Mouse (Mus musculus): Measurements from ENCODE around the gene Cbr2.
"Not testable (repeated sequence)": the region's sequence is repeated elsewhere in the genome, so short reads cannot be mapped to it uniquely, and the experiment has no call there.

Gene Cbr2

DNA sequence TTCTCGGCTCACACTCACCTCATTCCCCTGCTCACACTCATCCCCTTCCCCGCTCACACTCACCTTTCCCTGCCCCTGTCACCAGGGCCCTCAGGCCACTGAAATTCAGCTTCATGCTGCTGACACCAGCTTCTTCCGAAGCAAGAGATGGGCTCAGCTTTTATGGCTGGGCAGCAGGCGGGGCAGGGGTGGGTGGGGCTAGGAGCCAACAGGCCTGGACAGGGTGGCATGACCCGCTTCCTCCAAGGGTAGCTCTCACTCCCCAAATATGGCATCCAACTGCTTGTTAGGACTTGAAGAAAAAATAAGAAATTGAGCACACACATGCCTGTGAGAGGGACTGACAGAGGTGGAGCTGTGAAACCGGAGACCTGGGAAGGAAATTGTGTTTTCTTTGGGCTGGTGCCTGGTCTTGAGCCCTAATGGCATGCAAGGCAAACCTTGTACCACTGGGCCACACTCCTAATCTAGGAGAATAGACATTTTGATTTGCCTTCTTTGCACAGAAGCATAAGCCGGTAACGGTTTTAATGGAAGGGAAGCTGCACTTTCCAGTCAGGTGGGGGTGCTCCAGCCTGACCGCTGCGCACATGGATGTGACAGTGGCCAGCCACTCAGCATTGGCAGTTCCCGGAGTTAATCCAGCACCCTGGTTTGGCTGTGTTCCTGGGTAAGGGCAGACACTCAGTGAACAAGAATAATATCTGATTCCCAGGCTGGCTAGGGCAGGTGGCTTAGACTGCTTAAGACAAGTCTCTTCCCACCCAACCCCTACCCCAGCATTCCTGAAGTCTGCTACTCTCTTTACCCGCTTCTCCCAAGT is at the start of gene Cbr2:
TSS of gene Cbr2 (minus strand) at position 257 of the 823 bp plus-strand sequence.
- DNase-seq, result no peak

DNA sequence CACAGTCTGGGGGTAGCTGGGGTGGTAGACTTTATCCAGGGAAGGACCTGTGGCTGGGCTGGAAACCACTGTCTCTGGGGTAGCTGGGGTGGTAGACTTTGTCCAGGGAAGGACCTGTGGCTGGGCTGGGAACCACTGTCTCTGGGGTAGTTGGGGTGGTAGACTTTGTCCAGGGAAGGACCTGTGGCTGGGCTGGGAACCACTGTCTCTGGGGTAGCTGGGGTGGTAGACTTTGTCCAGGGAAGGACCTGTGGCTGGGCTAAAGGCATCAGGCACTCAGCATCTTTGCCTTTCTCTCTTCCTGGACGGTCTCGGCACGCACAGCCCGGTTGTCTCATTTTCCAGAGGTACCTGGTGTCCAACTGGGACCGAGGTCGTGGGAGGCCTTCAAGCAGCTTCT is 49.4 kb upstream of the Cbr2 start:
- not testable (repeated sequence) for DNase-seq

DNA sequence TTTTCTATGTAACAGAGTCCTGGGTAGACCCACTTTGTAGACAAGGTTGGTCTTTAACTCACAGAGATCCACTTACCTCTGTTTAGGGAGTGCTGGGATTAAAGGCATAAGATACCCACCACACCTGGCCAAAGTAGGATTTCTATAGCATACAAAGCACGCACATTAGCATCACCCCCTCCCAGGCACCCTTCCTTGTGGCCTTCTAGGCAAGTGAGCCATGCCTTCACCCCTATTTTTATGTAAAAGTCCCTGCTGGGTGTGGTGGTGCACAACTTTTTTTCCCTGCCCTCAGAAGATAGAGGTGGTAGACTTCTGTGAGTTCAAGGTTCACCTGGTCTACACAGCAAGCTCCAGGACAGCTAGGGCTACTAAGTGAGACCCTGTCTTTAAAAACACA is 48.0 kb upstream of the Cbr2 start:
- no peak for DNase-seq

DNA sequence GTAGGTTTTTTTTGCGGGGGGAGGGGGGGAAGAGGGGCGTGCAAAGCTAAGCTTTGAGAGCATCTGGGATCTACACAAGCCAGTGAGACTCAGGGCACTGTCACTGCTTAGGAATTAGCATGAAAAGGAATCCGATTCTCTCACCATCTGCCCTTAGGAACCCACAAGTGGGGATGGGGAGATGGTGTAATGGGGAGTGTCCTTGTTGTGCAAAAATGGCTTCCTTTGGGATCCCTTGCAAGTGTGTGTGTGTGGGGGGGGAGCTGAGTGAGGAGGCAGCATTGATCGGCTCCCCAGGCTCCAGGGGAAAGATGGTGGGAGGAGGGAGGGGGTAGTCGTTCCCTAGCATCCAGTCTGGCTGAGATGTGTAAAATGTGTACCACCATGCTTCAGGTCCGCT is 45.2 kb upstream of the Cbr2 start:
- no peak for DNase-seq

GRCm38 (mm10) chr11:120775774-120776469 is 44.0 kb upstream of the Cbr2 start:
- DNase-seq, result peak; percentile 94

DNA sequence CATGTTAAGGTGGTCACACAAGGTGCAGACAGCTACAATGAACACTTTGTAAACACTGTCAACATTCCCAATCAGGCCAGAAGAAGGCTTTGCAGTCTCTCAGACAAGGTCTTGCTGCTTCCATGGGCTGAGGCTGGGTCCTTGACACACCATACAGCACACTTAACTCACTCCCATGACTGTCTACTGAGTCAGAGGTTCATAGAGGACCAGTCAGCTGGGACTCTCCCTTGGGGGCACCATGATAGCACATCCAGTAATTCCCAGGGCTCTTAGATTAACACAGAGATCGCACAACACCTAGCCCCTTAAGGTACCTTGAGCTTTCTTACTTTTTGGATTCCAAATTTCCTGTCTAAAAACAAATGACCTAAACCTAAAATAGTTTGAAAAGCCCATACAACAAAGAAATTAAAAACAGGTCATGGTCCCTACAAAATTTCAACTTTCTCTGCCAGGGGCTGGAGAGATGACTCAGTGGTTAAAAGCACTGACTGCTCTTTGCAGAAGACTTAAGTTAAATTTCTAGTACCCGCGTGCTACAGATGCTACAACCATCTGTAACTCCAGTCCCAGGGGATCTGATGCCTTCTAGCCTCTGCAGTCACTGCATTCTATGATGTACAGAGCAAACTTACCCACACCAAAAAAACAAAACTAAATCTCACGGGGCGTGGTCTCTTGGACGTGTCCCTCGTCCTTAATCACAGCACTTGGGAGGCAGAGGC is 41.7 kb upstream of the Cbr2 start:
- DNase-seq, result no peak

- no peak for DNase-seq
Observed at GRCm38 (mm10) chr11:120772749-120773148, 40.8 kb upstream of the Cbr2 start.

GRCm38 (mm10) chr11:120768206-120768605 is 36.3 kb upstream of the Cbr2 start:
- no peak for DNase-seq

- DNase-seq, result not testable (repeated sequence)
Observed at GRCm38 (mm10) chr11:120767023-120767422, 35.1 kb upstream of the Cbr2 start.

GRCm38 (mm10) chr11:120763121-120763999 is 31.4 kb upstream of the Cbr2 start:
- DNase-seq, result not testable (repeated sequence)

- not testable (repeated sequence) for DNase-seq
Observed at GRCm38 (mm10) chr11:120762672-120763041, 30.7 kb upstream of the Cbr2 start, which contains the start of gene Hmga1b. Hmga1b (plus strand) TSS chr11:120762794.

DNA sequence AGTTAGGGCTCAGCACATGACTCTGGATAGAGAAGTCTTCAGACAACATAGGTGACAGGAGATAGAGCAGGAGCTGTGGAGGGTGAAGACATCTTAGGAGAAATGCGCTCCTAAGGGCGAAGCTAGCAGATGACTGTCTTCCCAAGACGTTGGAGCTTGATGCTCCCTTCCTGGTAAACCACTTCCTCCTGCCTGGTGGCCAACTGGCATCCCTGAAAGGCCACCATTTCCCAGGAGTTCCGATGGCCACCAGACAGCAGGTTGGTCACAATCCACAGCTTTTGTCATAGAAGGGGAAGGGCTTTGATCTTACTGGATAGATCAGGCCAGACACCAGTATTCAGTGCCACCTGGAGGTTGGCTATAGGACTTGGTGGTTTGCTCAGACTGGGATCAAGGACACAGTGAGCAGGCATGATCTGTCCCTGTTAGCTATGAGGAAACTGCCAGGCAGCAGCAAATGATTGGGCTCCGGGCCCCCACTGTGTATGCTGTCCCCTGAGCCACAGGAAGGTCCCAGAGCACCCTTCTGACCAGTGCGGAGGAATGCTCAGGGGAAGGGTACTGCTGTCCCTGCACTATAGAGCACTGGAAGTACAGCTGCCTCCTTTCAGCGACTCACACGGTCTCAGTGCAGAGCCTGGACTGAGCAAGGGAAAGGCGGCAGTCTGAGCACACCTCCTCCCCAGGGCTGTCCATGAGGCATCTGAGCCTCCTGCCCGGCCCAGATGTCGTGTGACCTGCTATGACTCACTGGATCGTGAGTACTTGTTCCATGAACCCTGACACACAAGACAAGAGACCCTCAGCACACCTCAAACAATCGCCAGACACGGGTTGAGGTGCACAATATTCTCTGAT is 30.1 kb upstream of the Cbr2 start:
- DNase-seq, result no peak

GRCm38 (mm10) chr11:120760236-120760635 is 28.3 kb upstream of the Cbr2 start:
- no peak for DNase-seq

GRCm38 (mm10) chr11:120751606-120752005 is 19.7 kb upstream of the Cbr2 start:
- DNase-seq, result no peak

DNA sequence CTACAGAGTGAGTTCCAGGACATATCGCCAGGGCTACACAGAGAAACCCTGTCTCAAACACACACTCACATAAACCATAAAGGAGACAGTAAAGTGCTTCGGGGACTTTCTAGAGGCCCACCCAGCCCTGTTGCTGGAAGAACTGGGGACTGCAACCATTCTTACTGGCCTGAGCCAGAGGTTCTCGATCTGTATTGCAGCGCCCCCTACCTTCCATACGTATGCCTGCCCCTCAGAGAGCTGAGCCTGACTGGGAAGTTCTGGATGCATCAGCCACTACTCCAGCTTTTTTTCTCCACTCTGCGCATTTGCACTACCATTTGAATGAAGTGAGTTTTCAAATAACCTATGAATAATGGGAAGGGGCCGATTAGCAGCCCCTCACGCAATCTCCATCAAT is 17.5 kb upstream of the Cbr2 start:
- DNase-seq, result no peak

DNA sequence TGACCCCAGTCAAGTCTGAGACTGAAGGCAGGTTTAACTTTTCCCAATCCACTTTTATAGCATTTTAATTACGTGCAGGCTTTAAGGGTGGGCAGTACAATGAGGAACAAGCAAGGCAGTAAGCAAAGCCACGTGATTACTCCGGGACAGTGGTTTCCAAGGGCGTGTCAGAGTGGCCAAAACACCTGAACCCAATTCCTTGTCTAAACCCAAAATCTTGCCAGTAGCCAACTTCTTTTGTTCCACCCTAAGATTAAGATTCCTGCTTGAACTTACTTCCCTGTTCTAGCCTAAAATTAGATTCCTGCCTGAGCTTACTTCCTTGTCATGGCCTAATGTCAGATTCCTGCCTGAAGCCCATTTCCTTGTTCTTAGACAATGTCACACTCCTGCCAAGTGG is 16.1 kb upstream of the Cbr2 start:
- DNase-seq, result no peak

DNA sequence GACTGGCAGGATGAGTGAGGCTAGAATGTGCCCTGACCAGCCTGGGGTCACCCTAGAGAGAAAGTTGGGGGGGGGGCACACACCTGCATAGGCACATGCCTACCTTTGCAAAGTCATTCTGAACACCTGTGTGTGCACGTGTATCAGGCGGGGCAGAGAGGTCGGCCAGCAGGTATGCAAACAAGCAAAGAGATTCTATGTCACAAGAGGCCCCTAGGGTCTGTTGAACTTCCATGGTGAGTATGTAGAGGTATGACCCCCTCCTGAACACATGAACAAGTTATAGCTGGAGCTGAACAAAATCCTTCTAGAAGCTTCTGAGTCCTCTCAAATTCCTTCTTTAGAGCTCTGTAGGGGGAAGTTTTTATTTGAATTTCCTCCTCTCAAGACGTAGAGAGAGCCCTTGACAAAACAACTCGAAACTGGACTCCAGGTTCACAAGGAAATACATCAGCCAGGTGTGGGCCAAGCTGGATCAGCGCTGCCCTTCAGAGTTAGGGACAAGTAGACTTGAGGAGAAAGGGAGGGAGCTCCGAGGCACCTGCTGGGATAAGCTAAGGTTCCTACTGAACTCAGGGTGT is 12.3 kb upstream of the Cbr2 start:
- DNase-seq, result no peak

DNA sequence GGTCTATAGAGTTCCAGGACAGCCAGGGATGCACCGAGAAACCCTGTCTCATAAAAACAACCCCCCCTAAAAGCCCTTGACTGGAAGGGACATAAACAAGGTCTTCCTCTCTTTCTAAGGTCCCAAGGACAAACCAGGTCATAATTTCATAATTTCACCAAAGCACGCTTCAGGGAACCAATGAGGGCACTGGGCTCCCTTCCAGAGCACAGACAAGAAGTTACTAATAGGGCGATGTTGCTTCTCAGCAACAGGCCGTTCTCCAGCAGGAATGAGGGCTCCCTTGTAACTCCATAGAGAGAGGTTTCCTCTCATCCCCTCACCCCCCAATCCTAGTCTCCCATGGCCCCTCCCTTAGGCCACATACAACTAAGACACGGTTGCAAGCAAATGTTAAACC is 9.1 kb upstream of the Cbr2 start:
- DNase-seq, result no peak

DNA sequence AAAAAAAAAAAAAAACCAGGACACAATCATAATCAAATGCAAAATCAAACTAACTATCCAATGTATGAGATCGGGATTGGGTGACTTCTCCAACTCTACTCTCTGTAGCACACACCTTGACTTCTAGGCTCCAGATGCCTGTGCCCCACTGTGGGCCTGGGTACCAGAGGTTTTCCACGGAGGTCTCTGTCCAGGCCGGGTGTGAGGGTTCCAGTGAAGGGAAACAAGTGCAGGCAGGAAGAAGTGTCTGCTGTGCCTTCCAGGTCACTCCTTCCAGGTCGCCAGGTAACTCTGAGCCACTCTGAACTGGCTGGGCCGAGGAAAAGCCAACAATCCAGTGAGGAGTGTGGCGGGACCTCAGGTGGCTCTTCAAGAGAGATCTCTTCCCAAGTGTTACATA is 4.5 kb upstream of the Cbr2 start:
- DNase-seq, result no peak

GRCm38 (mm10) chr11:120733521-120733920 is 1.6 kb upstream of the Cbr2 start:
- no peak for DNase-seq

DNA sequence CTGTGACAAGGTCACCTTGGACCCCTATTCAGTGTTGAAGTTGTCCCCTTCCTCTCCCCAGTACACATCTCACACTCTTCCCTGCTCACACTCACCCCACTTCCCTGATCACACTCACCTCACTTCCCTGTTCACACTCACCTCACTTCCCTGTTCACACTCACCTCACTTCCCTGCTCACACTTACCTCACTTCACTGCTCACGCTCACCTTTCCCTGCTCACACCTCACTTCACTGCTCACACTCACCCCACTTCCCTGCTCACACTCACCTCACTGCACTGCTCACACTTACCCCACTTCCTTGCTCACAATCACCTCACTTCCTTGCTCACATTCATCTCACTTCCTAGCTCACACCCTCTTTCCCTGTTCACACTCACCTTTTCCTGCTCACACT is 519 bp downstream of the Cbr2 start:
- no peak for DNase-seq

Measured in cerebellum, adult 11 months (tissue).